Mouse (Mus musculus) hindbrain, embryonic 16.5 days (tissue): Measurements from ENCODE around the gene Ssc5d. TPM values are rescaled to one million over a fixed set of nuclear protein-coding genes. Genes with fewer than 3 reads are reported as not detected.
A peak's percentile ranks its signal among the peaks of the same experiment; 100 is the strongest.

Source experiments
- ATAC-seq: fragments of 200-750 bp; cut with Nextera tagmentation; 2 replicates; pipeline ENCODE4 v1.8.0; 2017; ENCODE audit warnings: moderate TSS enrichment, moderate library complexity
- H3K27ac ChIP-seq: fragments of 300-500 bp; sonication (generic); 2 replicates; pipeline ENCODE4 v1.5.1; 2014; ENCODE audit warnings: low read depth, mild to moderate bottlenecking, control low read depth, low read length, moderate library complexity
- H3K27me3 ChIP-seq: fragments of 300-500 bp; sonication (generic); replicated peaks from 2 replicates; pipeline ENCODE4 v1.6.1; 2014; ENCODE audit warnings: low read length; ENCODE audit not compliant: control insufficient read depth, insufficient read depth
- H3K36me3 ChIP-seq: fragments of 300-500 bp; sonication (generic); 2 replicates; pipeline ENCODE4 v1.6.1; 2014; ENCODE audit warnings: mild to moderate bottlenecking, low read length, moderate library complexity, mixed read lengths; ENCODE audit not compliant: control insufficient read depth, insufficient read depth
- H3K4me1 ChIP-seq: fragments of 300-500 bp; sonication (generic); 2 replicates; pipeline ENCODE4 v1.6.1; 2014; ENCODE audit warnings: low read depth, low read length; ENCODE audit not compliant: control insufficient read depth, insufficient read depth
- H3K4me2 ChIP-seq: fragments of 300-500 bp; sonication (generic); 2 replicates; pipeline ENCODE4 v1.6.1; 2014; ENCODE audit warnings: mild to moderate bottlenecking, low read length, control low read depth, moderate library complexity
- H3K4me3 ChIP-seq: fragments of 300-500 bp; sonication (generic); 2 replicates; pipeline ENCODE4 v1.5.1; 2014; ENCODE audit warnings: mild to moderate bottlenecking, low read length, control low read depth, moderate library complexity
- H3K9ac ChIP-seq: fragments of 300-500 bp; sonication (generic); 2 replicates; pipeline ENCODE4 v1.6.1; 2014; ENCODE audit warnings: low read depth, mild to moderate bottlenecking, control low read depth, low read length, moderate library complexity
- H3K9me3 ChIP-seq: fragments of 300-500 bp; sonication (generic); 2 replicates; pipeline ENCODE4 v1.6.1; 2014; ENCODE audit warnings: mild to moderate bottlenecking, low read length, moderate library complexity; ENCODE audit not compliant: control insufficient read depth
- WGBS: fragments of 180-500 bp; shearing (Covaris S2); extraction: QIAGEN DNeasy Blood & Tissue Kit; methylation state at CpG from one replicate; pipeline ENCODE4 v1.1.7; 2014; 5-methylcytosine and 5-hydroxymethylcytosine counted together
- polyA plus RNA-seq: library from polyadenylated mRNA; unstranded; fragments of >200 nt; fragmentation: Nextera tagmentation; extraction: Ambion mirVana; gene quantifications from 2 replicates; pipeline ENCODE4 v1.2.1, GENCODE M21; 2015

Ssc5d gene
- polyA plus RNA-seq, 1 experiment from 2014 or later, result 1.1 TPM

DNA sequence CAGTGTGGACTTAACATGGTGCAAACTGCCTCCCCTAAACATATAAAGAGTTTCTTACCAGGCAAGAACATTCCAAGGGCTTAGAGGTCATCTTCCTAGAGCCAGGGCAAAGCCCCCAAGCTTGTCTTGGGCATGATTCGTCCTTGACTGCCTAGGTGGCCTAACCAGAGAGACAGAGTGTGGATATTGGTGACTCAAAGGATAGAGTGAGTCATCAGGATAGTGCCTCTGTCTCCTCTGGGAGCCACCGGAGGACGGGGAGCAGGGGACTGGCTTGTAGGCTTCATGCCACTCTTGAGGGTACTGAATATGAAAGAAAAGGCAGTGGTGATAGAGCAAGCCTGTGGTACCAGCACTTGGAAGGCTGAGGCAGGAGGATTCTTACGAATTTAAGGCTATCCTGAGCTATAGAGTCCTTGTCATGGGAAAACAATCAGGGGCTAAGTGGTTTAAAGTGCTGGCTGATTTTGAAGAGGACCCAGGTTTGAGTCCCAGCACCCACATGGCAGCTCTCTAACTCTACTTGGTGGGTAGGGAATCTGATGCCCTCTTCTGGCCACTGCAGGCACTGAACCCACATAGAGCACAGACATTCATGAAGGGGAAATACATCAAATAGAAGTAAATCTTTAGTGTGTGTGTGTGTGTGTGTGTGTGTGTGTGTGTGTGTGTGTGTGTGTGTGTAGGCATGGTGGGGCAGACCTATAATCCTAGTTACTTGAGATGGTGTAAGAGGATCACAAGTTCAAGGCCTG is 8.8 kb downstream of the Ssc5d start:
- Histone ChIP-seq H3K9ac (no peak overlapping the region), H3K4me1 (no peaks in the 10 kb centered on the region), H3K9me3 (no peaks in the 10 kb centered on the region), H3K27me3 (no peaks in the 10 kb centered on the region), H3K36me3 (no peaks in the 10 kb centered on the region), H3K4me2 (no peak overlapping the region), H3K27ac (no peak overlapping the region), H3K4me3 (no peak overlapping the region)
- ATAC-seq, result no peak
- 76% methylated on average over 4 of the region's 4 CpGs for WGBS

DNA sequence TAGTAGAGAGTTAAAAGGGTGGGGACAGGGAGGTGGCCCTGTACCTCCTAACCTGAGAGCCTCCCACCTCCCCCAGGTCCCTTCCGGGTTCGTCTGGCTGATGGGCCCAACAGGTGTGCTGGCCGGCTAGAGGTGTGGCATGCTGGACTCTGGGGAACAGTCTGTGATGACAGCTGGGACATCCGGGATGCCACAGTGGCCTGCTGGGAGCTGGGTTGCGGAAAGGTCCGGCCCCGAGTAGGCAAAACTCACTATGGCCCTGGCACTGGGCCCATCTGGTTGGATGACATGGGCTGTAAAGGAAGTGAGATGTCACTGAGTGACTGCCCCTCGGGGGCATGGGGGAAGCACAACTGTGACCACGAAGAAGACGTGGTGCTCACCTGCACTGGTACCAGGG is 11.2 kb downstream of the Ssc5d start:
- H3K4me3 ChIP-seq, result no peak overlapping the region
- no peak overlapping the region for H3K9ac ChIP-seq
- 76% methylated on average over 10 of the region's 10 CpGs for WGBS
- no peaks in the 10 kb centered on the region for H3K27me3 ChIP-seq
- no peaks in the 10 kb centered on the region for H3K9me3 ChIP-seq
- H3K4me2 ChIP-seq, result no peak overlapping the region
- H3K36me3 ChIP-seq, result no peaks in the 10 kb centered on the region
- ATAC-seq, result no peak
- no peaks in the 10 kb centered on the region for H3K4me1 ChIP-seq
- H3K27ac ChIP-seq, result no peak overlapping the region

- no peak for ATAC-seq
- WGBS, result 82% methylated on average over 8 of the region's 11 CpGs
- no peaks in the 10 kb centered on the region for H3K27me3 ChIP-seq
These were observed 11.8 kb downstream of the Ssc5d start for GRCm38 (mm10) chr7:4937392-4937791.

DNA sequence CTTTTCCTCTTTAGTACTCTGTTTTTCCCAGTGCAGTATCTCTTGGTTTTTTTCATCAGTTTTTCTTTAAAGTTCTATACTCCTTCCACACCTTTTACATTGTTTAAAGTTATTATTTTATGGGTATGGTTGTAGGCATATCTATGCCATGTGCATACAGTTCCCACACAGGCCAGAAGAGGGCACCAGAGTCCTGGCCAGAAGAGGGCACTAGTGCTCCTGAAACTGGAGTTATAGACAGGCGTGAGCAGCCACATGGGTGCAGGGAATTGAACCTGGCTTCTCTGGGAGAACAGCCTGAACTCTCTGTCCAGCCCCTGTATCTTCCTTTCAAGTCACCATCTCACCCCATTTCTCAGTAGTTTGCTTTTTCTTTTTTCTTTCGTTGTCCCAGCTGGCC is 12.9 kb downstream of the Ssc5d start:
- H3K4me1 ChIP-seq, result no peaks in the 10 kb centered on the region; the same call in 1 of the 2 replicates
- H3K9ac ChIP-seq, result no peak overlapping the region
- H3K36me3 ChIP-seq, result no peaks in the 10 kb centered on the region
- ATAC-seq, result no peak
- H3K4me3 ChIP-seq, result no peak overlapping the region
- no peaks in the 10 kb centered on the region for H3K9me3 ChIP-seq
- no peak overlapping the region for H3K27ac ChIP-seq
- no peaks in the 10 kb centered on the region for H3K27me3 ChIP-seq
- 34% methylated on average over 2 of the region's 2 CpGs for whole genome bisulfite sequencing
- H3K4me2 ChIP-seq, result no peak overlapping the region

More at GRCm38 (mm10) chr7:4937392-4937791, 11.8 kb downstream of the Ssc5d start:
- Histone ChIP-seq H3K4me2 (no peak overlapping the region), H3K4me3 (no peak overlapping the region), H3K9me3 (no peaks in the 10 kb centered on the region), H3K27ac (no peak overlapping the region), H3K9ac (no peak overlapping the region), H3K36me3 (no peaks in the 10 kb centered on the region), H3K4me1 (no peaks in the 10 kb centered on the region)

GRCm38 (mm10) chr7:4940068-4940479 is 14.5 kb downstream of the Ssc5d start:
- Histone ChIP-seq H3K4me3 (no peak overlapping the region), H3K9ac (no peak overlapping the region), H3K4me2 (no peak overlapping the region), H3K27me3 (no peaks in the 10 kb centered on the region), H3K36me3 (no peaks in the 10 kb centered on the region), H3K4me1 (no peaks in the 10 kb centered on the region; the same call in 1 of the 2 replicates), H3K27ac (no peak overlapping the region), H3K9me3 (no peaks in the 10 kb centered on the region)
- WGBS, result 22% methylated on average over 9 of the region's 9 CpGs
- ATAC-seq, result peak; percentile 72; the same call in 1 of the 2 replicates

GRCm38 (mm10) chr7:4942673-4943072 is 17.1 kb downstream of the Ssc5d start:
- no peak overlapping the region for H3K4me3 ChIP-seq
- H3K4me2 ChIP-seq, result no peak overlapping the region
- no peaks in the 10 kb centered on the region for H3K36me3 ChIP-seq
- ATAC-seq, result 0 out of 2 replicates have a peak, but pooled peaks have one; percentile 7
- H3K27me3 ChIP-seq, result no peaks in the 10 kb centered on the region
- H3K9me3 ChIP-seq, result no peaks in the 10 kb centered on the region
- H3K4me1 ChIP-seq, result no peaks in the 10 kb centered on the region; the same call in 1 of the 2 replicates
- 59% methylated on average over 5 of the region's 5 CpGs for WGBS
- no peak overlapping the region for H3K27ac ChIP-seq
- no peak overlapping the region for H3K9ac ChIP-seq

- no peaks in the 10 kb centered on the region for H3K9me3 ChIP-seq
- H3K27me3 ChIP-seq, result no peaks in the 10 kb centered on the region
- ATAC-seq, result peak; percentile 78
- no peaks in the 10 kb centered on the region; the same call in 1 of the 2 replicates for H3K4me1 ChIP-seq
- H3K4me3 ChIP-seq, result peak overlapping the region; percentile 38
- H3K36me3 ChIP-seq, result no peaks in the 10 kb centered on the region
- H3K9ac ChIP-seq, result no peak overlapping the region
- H3K4me2 ChIP-seq, result peak overlapping the region; percentile 54
- H3K27ac ChIP-seq, result no peak overlapping the region
- 19% methylated on average over 15 of the region's 15 CpGs for WGBS
These were observed 17.7 kb downstream of the Ssc5d start for GRCm38 (mm10) chr7:4943223-4943815.

DNA sequence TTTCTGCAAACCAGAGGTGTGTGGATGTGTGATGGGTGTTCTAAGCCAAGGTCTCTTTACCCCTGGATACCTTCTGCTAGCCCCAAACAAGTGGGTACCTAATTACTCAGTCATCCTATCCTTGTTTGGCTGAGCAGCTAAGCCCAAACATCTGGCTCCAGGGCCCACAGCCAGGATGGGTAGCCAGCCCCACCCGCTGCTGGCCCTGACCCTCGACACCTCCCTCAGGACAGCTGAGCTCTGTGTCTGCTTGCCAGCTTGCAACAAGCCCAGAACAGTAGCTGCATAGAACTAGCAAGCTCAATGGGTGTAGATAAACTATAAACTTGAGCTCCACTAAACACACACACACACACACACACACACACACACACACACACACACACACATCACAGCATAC is 22.3 kb downstream of the Ssc5d start:
- WGBS, result 64% methylated on average over 2 of the region's 2 CpGs
- Histone ChIP-seq H3K4me3 (no peak overlapping the region), H3K9ac (no peak overlapping the region), H3K36me3 (no peaks in the 10 kb centered on the region), H3K27me3 (no peaks in the 10 kb centered on the region), H3K27ac (no peak overlapping the region), H3K4me2 (no peak overlapping the region), H3K4me1 (no peaks in the 10 kb centered on the region; the same call in 1 of the 2 replicates), H3K9me3 (no peaks in the 10 kb centered on the region)
- ATAC-seq, result no peak

DNA sequence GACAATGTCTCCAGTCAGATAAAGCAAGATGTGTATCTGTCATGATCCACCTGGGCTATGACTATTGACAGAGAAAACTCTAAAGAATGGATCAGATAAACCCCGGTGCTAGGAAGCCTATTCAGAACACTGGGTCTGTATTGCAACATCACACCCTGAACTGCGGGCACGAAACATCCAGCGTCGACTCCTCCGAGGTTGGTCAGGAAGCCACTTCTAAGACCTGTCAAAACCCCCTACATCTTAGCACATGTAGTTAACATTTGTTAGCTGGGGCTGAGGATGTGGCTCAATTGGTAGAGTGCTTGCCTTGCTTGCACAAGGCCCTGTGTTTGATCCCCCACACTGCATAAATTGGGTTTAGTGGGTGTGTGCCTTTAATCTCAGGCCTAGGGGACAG is 22.8 kb downstream of the Ssc5d start:
- H3K4me3 ChIP-seq, result no peak overlapping the region
- 80% methylated on average over 6 of the region's 6 CpGs for WGBS
- no peak overlapping the region for H3K27ac ChIP-seq
- no peak overlapping the region for H3K9ac ChIP-seq
- H3K4me2 ChIP-seq, result no peak overlapping the region
- no peaks in the 10 kb centered on the region for H3K36me3 ChIP-seq
- no peaks in the 10 kb centered on the region for H3K9me3 ChIP-seq
- no peaks in the 10 kb centered on the region for H3K27me3 ChIP-seq
- no peaks in the 10 kb centered on the region; the same call in 1 of the 2 replicates for H3K4me1 ChIP-seq
- no peak for ATAC-seq
